Mouse (Mus musculus) left cerebral cortex, postnatal 4 days (tissue): ENCODE measurements around the gene Glis3. TPM values are rescaled to one million over a fixed set of nuclear protein-coding genes. Genes with fewer than 3 reads are reported as not detected.

Source experiments
- total RNA-seq, 2 experiments: library from RNA; stranded (reverse); gene quantifications; 2 replicates each; pipeline ENCODE4 v1.2.3; 2021

Gene Glis3
- total RNA-seq, 2 experiments from 2014 or later, result 6.6 to 10.8 TPM

Other genes starting within 250 kb of the Glis3 start
- 10 to 100 TPM; 75.5 to 78.0 TPM for gene Slc1a1, start 155.0 kb upstream of the Glis3 start, total RNA-seq